Mouse (Mus musculus) brain, embryonic 14.5 days (tissue): ENCODE data around the gene Fndc9. TPM values are rescaled to one million over a fixed set of nuclear protein-coding genes. Genes with fewer than 3 reads are reported as not detected.

ENCODE experiments used
- DNase-seq: peaks from one replicate; pipeline ENCODE4 v3.0.0-alpha.2; 2011; ENCODE audit warnings: low read depth
- CTCF ChIP-seq: fragments of 200-500 bp; IDR thresholded peaks from 2 replicates; pipeline ENCODE4 v1.5.1; 2012; ENCODE audit warnings: inconsistent platforms, mild to moderate bottlenecking, moderate library complexity, borderline replicate concordance; ENCODE audit not compliant: insufficient read depth, insufficient read length; ENCODE audit errors: extremely low read depth
- POLR2A ChIP-seq: fragments of 200-500 bp; IDR thresholded peaks from 2 replicates; pipeline ENCODE4 v1.6.1; 2012; ENCODE audit warnings: mild to moderate bottlenecking, inconsistent platforms, borderline replicate concordance; ENCODE audit not compliant: poor library complexity, insufficient read depth, insufficient read length, severe bottlenecking; ENCODE audit errors: extremely low read depth
- polyA plus RNA-seq: library from polyadenylated mRNA; depleted of rRNA; stranded (reverse); fragments of >200 nt; gene quantifications from 2 replicates; pipeline ENCODE4 v1.2.3, GENCODE M21; 2012

Fndc9 gene
- polyA plus RNA-seq, 1 experiment = 2.6 TPM

DNA sequence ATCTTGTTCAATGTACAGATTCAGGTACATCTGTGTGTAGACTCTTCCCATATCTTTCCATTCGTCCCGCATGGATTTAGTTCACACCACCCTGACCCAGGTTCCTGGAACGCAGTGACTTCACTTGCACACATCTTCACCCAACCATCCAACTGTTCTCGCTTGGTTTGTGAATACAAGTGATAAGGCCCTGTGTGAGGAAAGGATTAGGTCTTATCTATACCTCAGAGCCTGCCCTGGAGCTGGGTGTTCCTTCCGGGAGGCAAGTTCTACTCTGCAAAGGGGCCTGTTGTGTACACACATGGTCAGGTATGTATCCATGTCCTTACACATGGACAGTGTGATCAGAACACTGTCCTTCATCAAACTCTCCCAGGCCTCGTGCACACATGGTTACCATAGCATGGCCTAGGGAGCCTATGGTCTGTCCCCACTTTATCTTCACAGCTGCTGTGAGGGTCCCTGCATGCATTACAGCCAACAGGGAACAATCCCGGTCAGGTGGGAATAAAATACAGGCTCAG, 5.9 kb downstream of the Fndc9 start:
- TF ChIP-seq CTCF = no peak
- no peak for TF ChIP-seq POLR2A
- no peak for DNase-seq

GRCm38 (mm10) chr11:46241985-46242384, 6.7 kb downstream of the Fndc9 start:
- TF ChIP-seq CTCF (no peak), POLR2A (no peak)
- no peak for DNase-seq

- peak; percentile 20 for DNase-seq
- TF ChIP-seq CTCF (no peak), POLR2A (no peak)
These were observed 9.6 kb downstream of the Fndc9 start for GRCm38 (mm10) chr11:46244731-46245604.

DNA sequence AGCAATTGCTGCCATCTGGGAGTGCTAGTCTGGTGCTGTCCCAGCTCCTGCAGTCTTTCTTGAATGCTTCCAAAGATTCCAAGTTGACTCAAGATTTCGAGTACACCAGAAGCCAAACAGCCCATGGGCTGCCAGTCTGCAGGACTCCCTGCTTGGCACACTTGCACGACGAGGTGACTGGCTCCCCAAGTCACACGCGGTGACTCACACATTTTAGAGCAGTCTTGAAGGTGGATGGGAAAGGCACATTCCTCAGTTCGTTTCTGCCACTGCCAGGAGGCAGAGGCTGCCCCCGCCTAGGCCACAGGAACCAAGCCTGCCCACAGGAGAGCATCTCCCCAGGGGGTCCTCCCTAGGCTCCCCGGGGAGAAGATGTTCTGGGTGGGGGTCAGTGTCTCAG, 10.6 kb downstream of the Fndc9 start:
- DNase-seq = no peak
- no peak for TF ChIP-seq CTCF
- TF ChIP-seq POLR2A = no peak

DNA sequence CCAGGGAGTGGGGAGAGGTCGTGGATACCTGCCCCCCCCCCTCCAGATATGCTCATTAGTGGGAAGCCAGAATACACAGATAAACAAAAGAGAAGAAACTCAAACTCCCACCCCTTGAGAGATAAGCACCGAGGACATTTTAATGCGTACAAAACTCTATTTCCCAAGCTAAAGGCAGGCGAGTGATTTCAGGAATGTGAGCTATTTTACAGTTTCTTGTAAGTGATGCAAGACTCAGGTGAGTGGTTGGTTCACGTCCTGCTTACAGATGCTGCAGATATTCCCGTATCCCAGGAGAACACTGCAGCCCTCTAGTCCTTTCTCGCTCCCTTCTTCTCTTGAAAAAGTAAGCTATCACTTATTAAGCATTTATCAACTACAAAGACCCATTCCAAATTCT, 11.1 kb downstream of the Fndc9 start:
- no peak for TF ChIP-seq POLR2A
- no peak for TF ChIP-seq CTCF
- no peak for DNase-seq

GRCm38 (mm10) chr11:46248352-46248751, 13.0 kb downstream of the Fndc9 start:
- no peak for TF ChIP-seq CTCF
- no peak for TF ChIP-seq POLR2A
- no peak for DNase-seq

GRCm38 (mm10) chr11:46251994-46252393, 16.7 kb downstream of the Fndc9 start:
- DNase-seq = peak; percentile 75
- TF ChIP-seq CTCF = peak; percentile 93
- no peak for TF ChIP-seq POLR2A

- no peak for DNase-seq
- TF ChIP-seq CTCF (no peak), POLR2A (no peak)
These were observed 20.0 kb downstream of the Fndc9 start for GRCm38 (mm10) chr11:46255291-46255690.

- TF ChIP-seq CTCF (peak; percentile 56; the same call in 1 of the 2 replicates), POLR2A (no peak)
- peak; percentile 35 for DNase-seq
These were observed 22.9 kb downstream of the Fndc9 start for GRCm38 (mm10) chr11:46258207-46258606.

- DNase-seq = no peak
- TF ChIP-seq CTCF (no peak), POLR2A (no peak)
These were observed 23.4 kb downstream of the Fndc9 start for GRCm38 (mm10) chr11:46258749-46259148.

DNA sequence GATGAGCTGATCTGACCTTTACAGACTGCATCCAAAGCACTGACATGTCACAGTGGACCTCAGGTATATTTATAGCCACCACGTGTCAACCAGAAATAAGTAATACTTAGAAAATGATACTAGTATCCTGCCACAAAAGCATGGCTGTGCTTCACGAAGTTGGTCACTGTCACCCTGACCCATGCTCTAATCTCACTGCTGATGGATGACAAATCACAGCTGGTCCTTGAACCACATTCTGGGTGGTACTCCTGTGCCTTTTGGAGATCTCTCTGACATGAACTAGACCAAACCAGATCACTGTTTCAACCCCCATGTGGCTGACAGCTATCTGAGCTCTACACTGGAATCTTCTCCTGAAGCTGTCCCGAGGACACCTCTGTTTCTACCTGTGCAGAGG, 27.5 kb downstream of the Fndc9 start:
- no peak for DNase-seq
- TF ChIP-seq POLR2A = no peak
- no peak for TF ChIP-seq CTCF

DNA sequence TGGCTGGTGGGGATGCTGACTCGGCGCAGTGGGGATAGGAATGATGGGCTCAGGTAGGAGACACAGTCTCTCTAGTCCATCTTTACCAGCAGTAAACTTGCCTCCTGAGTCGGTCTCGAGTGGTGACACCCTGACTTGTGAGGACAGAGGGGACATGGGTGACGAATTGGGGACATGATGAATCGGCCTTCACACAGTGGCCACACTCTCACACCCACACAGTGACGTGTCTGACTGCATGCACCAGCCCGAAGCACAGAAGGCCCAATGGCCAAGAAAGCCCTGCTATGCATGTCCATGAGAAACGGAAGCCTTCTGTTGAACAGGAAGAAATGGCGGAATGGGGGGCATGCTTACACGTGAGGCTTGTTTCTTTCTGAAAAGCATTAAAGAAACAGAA, 28.0 kb downstream of the Fndc9 start:
- TF ChIP-seq POLR2A = no peak
- no peak for TF ChIP-seq CTCF
- no peak for DNase-seq
